Mouse (Mus musculus): ENCODE results near the gene Cacna2d3. TPM values are rescaled to one million over a fixed set of nuclear protein-coding genes. Genes with fewer than 3 reads are reported as not detected.

Gene Cacna2d3
- total RNA-seq (2021), result 1 to 10 TPM; 3.0 TPM
- long read RNA-seq, experiment 1, result 0 reads
- long read RNA-seq, experiment 2, partial matches to known transcripts, result 1 of 3 reads
- long read RNA-seq, experiment 2, other reads (novel, unspliced or antisense), result 2 of 3 reads

- DNase-seq (ENCODE audit: low spot score in 2 of 2), result peak in 1 of 2 experiments; percentile 18
Observed at GRCm38 (mm10) chr14:29721488-29722385, at the start of gene Cacna2d3. TSS of gene Cacna2d3 (minus strand) at chr14:29721864.

- no peak for DNase-seq (ENCODE audit: low spot score in 2 of 2)
Observed at GRCm38 (mm10) chr14:29769486-29769885, 47.8 kb upstream of the Cacna2d3 start.

- no peak for DNase-seq (ENCODE audit: low spot score in 2 of 2)
Observed at GRCm38 (mm10) chr14:29752876-29753275, 31.2 kb upstream of the Cacna2d3 start.

DNA sequence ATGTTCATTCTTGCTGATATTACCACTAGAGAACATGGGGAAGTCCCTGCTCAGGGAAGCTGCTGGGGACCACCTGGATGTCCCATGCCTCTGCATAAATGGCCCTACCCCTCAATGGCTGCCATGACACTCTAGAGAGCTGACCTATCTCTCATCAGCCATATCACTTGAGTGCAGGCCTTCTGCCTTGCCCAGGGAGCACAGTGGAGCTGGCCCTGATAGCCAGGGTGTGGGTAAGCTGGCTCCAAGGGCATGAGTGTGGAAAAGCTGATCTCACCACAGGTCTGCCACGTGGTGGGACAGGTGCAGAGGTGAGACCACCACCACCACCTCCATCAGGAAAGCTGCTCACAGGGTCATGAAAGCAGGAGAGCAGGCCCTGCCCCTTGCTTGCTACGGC lies 17.1 kb upstream of the Cacna2d3 start:
- no peak for DNase-seq (ENCODE audit: low spot score in 2 of 2)

GRCm38 (mm10) chr14:29730256-29730655 lies 8.6 kb upstream of the Cacna2d3 start:
- no peak for DNase-seq (ENCODE audit: low spot score in 2 of 2)

DNA sequence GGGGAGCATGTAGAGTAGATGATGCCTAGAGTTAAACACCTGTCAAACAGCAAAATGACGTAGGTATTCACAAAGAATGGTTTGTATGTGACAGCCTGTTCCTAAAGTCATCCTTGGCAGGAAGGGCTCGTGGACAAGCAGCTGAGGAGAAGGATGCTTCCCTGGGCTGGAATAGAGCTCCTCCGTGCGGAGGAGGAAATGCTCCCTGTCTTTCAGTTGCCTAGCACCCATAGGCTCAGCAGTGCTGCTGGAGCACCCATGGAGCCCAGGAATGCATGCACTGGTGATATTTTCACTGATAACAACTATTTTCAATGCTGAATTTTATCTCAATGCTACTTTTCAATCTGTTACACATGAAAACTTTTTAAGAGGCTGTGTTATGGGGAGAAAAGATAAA lies 7.3 kb upstream of the Cacna2d3 start:
- no peak for DNase-seq (ENCODE audit: low spot score in 2 of 2)

DNA sequence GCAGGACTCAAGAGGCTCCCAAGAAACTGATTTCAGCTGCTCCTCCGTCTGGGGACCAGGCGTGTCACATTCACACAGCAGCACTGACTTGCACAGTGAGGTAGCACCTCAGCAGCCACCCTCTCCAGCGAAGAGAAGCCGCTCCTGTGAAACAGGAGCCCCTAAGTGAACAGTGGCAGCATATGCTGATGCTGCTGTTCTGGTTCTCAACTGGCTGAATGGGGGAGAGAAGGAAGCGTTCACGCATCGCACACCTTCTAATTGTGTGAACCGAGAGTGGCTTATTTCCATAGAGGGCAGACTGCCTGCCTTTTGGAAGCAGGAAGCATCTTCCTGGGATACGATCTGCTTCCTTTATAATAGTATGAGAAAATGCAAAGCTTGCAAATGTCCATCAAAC lies 5.9 kb upstream of the Cacna2d3 start:
- DNase-seq (ENCODE audit: low spot score in 2 of 2), result no peak

DNA sequence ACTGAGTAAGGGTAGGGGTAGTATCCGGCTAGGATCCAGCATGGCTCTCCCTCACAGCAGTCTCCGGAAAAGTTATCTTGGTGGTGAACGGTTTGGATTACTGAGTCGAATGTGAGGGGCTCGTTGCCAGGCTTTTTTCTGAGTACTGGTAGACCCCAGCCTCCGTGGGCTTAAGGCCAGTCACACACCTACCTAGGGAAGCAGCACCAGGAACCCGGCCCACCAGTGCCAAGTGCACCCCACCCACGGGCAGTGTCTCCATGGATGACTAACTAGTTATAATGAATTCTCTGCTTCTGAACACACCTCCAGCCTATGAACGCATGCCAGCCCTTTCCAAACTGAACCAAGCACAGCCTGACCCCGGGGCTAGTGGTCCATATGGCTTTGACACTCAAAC lies 1.6 kb upstream of the Cacna2d3 start:
- no peak for DNase-seq (ENCODE audit: low spot score in 2 of 2)

DNA sequence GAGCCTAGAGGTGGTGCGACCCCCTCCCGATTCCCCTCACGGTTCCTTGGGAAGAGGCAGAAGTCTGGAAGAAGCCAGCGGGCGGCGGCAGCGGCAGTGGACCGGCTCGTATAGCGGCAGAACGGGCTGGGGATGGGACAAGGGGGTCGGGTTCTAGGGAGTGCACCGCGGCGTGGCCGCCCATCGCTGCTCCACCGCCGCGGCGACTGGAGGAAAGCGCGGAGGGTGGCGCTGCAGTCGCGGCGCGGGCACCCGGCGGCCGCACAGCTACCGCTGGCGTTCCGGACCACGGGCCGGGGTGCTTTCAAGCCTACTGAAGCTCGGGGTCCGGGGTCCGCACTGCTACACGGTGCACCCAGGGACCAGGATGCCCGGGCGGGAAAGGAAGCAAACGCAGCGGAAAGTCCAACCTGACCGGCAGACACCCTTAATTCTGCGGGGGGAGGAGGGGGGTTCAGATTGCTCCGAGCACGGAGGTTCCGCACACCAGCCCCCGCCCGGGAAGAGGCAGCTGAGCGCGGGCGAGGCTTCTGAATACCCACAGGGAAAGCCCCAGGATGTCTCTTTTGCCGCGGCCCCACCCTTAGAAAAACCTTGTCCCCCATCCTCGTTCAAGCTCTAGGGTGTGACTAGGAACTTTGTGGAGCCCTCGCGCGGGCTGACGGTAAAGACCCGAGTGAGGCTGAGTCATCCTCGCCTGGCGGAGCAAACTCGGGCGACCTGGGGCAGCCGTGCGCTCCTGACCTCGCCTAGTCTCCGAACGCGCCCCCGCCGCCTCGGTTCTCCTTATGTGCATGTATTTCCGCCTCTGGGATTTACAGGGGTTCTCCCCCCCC lies 940 bp upstream of the Cacna2d3 start:
- no peak for DNase-seq (ENCODE audit: low spot score in 2 of 2)

DNA sequence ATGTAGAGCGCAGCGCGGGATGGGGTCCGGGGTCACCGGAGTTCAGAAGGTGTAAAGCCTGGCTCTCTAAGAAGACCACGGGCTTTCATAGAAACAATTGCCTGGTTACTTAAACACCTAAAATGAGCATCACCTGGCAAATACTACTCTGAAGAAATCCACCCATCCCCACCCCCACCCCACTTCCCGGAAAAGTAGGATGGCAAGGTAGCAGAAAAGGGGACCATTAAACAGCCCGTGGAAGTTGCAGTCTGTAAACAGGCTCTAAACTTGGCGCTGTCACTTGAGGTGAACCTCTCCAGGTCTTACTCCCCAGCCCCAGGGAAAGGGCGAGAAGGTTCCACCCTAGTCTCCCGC lies 555 bp downstream of the Cacna2d3 start:
- DNase-seq (ENCODE audit: low spot score in 2 of 2), result no peak

DNA sequence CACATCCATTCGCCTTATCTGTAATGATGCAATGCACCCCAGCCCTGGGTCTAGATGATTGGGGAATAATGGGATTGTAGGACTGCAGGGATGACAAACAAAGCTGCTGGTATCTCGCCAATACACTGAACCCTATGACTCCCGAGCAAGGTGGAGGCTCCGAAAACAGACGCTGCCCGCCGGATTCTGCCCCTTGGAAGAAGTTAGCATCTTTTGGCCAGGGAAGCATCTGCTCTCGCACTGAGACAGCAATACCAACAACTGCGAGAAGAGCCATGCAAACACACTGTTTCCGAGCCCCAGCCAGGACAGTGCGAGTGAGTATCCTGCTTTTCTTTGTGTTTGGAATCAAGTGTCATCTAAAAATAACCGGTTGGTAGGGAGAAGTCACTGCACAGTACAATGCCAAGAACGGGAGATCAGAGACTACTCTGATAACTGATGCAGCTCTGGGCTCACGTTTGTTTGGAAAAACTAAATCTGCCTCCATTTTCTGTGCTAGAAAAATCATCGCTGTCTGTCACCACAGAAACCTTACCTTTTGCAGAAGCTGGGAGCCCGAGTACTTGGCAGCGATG lies 1.2 kb downstream of the Cacna2d3 start:
- no peak for DNase-seq (ENCODE audit: low spot score in 2 of 2)

- no peak for DNase-seq (ENCODE audit: low spot score in 2 of 2)
Observed at GRCm38 (mm10) chr14:29712621-29713020, 9.0 kb downstream of the Cacna2d3 start.

GRCm38 (mm10) chr14:29707561-29708335 lies 13.9 kb downstream of the Cacna2d3 start:
- no peak for DNase-seq (ENCODE audit: low spot score in 2 of 2)

GRCm38 (mm10) chr14:29702762-29703161 lies 18.9 kb downstream of the Cacna2d3 start:
- no peak for DNase-seq (ENCODE audit: low spot score in 2 of 2)

GRCm38 (mm10) chr14:29696131-29696530 lies 25.5 kb downstream of the Cacna2d3 start:
- DNase-seq (ENCODE audit: low spot score in 2 of 2), result peak; percentile 5 to 11

GRCm38 (mm10) chr14:29672436-29673050 lies 49.1 kb downstream of the Cacna2d3 start:
- DNase-seq (ENCODE audit: low spot score in 2 of 2), result no peak

DNA sequence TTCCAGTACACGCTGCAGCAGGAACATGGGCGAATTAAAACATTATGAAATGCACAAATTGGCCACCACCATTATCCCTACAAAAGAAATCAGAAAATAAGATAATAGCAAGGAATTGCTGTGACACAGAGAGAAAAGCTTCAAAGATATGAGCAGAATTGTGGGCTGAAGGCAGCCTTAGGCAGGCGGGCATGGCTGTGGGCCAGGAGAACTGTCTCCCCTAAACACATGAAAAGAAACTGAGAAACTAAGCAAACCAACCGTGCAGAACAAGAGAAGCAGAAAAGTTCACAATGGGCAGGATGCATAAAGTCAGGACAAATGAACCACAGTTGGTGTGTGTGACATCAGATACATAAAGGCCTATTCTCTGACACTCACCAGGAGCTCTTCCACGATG lies 51.8 kb downstream of the Cacna2d3 start:
- DNase-seq (ENCODE audit: low spot score in 2 of 2), result no peak

GRCm38 (mm10) chr14:29657006-29657405 lies 64.7 kb downstream of the Cacna2d3 start:
- DNase-seq (ENCODE audit: low spot score in 2 of 2), result no peak

- no peak for DNase-seq (ENCODE audit: low spot score in 2 of 2)
Observed at GRCm38 (mm10) chr14:29650591-29650990, 71.1 kb downstream of the Cacna2d3 start.

- DNase-seq (ENCODE audit: low spot score in 2 of 2), result no peak
Observed at GRCm38 (mm10) chr14:29648721-29649120, 72.9 kb downstream of the Cacna2d3 start.

Data from adrenal gland, postnatal 4 days (tissue).